Mouse (Mus musculus): Measurements from ENCODE around the gene Chst15. TPM values are rescaled to one million over a fixed set of nuclear protein-coding genes. Genes with fewer than 3 reads are reported as not detected.

The Chst15 gene
- 10.1 and 22.1 TPM in 2 replicates for total RNA-seq (2014; fragmentation: Nextera tagmentation)
- total RNA-seq (2017), result 4.6 and 6.1 TPM in 2 replicates

- peak; percentile 72 for ATAC-seq (replicated peaks; ENCODE audit: poor library complexity, severe bottlenecking)
Measured at GRCm38 (mm10) chr7:132317036-132317541, at the start of gene Chst15. TSS of gene Chst15 (minus strand) at chr7:132317228.

- peak; percentile 84 for ATAC-seq (replicated peaks; ENCODE audit: poor library complexity, severe bottlenecking)
Measured at GRCm38 (mm10) chr7:132365703-132366384, 48.8 kb upstream of the Chst15 start.

- ATAC-seq (replicated peaks; ENCODE audit: poor library complexity, severe bottlenecking), result no peak
Measured at GRCm38 (mm10) chr7:132365111-132365510, 48.1 kb upstream of the Chst15 start.

GRCm38 (mm10) chr7:132364506-132364905, 47.5 kb upstream of the Chst15 start:
- ATAC-seq (replicated peaks; ENCODE audit: poor library complexity, severe bottlenecking), result no peak

- peak; percentile 24 for ATAC-seq (replicated peaks; ENCODE audit: poor library complexity, severe bottlenecking)
Measured at GRCm38 (mm10) chr7:132360336-132360735, 43.3 kb upstream of the Chst15 start.

GRCm38 (mm10) chr7:132358709-132359108, 41.7 kb upstream of the Chst15 start:
- peak; percentile 90 for ATAC-seq (replicated peaks; ENCODE audit: poor library complexity, severe bottlenecking)

- no peak for ATAC-seq (replicated peaks; ENCODE audit: poor library complexity, severe bottlenecking)
Measured at GRCm38 (mm10) chr7:132358250-132358649, 41.2 kb upstream of the Chst15 start.

GRCm38 (mm10) chr7:132357841-132358237, 40.8 kb upstream of the Chst15 start:
- no peak for ATAC-seq (replicated peaks; ENCODE audit: poor library complexity, severe bottlenecking)

- no peak for ATAC-seq (replicated peaks; ENCODE audit: poor library complexity, severe bottlenecking)
Measured at GRCm38 (mm10) chr7:132356881-132357840, 40.1 kb upstream of the Chst15 start.

GRCm38 (mm10) chr7:132356185-132356584, 39.2 kb upstream of the Chst15 start:
- no peak for ATAC-seq (replicated peaks; ENCODE audit: poor library complexity, severe bottlenecking)

- no peak for ATAC-seq (replicated peaks; ENCODE audit: poor library complexity, severe bottlenecking)
Measured at GRCm38 (mm10) chr7:132355767-132356166, 38.7 kb upstream of the Chst15 start.

- ATAC-seq (replicated peaks; ENCODE audit: poor library complexity, severe bottlenecking), result no peak
Measured at GRCm38 (mm10) chr7:132349075-132349572, 32.1 kb upstream of the Chst15 start.

- peak; percentile 94 for ATAC-seq (replicated peaks; ENCODE audit: poor library complexity, severe bottlenecking)
Measured at GRCm38 (mm10) chr7:132347273-132348045, 30.4 kb upstream of the Chst15 start.

GRCm38 (mm10) chr7:132345526-132346070, 28.6 kb upstream of the Chst15 start:
- ATAC-seq (replicated peaks; ENCODE audit: poor library complexity, severe bottlenecking), result no peak

- no peak for ATAC-seq (replicated peaks; ENCODE audit: poor library complexity, severe bottlenecking)
Measured at GRCm38 (mm10) chr7:132344606-132345005, 27.6 kb upstream of the Chst15 start.

- ATAC-seq (replicated peaks; ENCODE audit: poor library complexity, severe bottlenecking), result no peak
Measured at GRCm38 (mm10) chr7:132343900-132344299, 26.9 kb upstream of the Chst15 start.

GRCm38 (mm10) chr7:132343146-132343545, 26.1 kb upstream of the Chst15 start:
- ATAC-seq (replicated peaks; ENCODE audit: poor library complexity, severe bottlenecking), result no peak

- peak; percentile 66 for ATAC-seq (replicated peaks; ENCODE audit: poor library complexity, severe bottlenecking)
Measured at GRCm38 (mm10) chr7:132339041-132339839, 22.2 kb upstream of the Chst15 start.

GRCm38 (mm10) chr7:132338350-132338749, 21.3 kb upstream of the Chst15 start:
- ATAC-seq (replicated peaks; ENCODE audit: poor library complexity, severe bottlenecking), result no peak
